Mouse (Mus musculus) forebrain, embryonic 13.5 days (tissue): ENCODE results near the gene Zbtb5. TPM values are rescaled to one million over a fixed set of nuclear protein-coding genes. Genes with fewer than 3 reads are reported as not detected.
"Not testable (repeated sequence)": the region's sequence is repeated elsewhere in the genome, so short reads cannot be mapped to it uniquely, and the experiment has no call there.

ENCODE experiments used
- ATAC-seq: fragments of 200-750 bp; cut with Nextera tagmentation; 2 replicates; pipeline ENCODE4 v1.8.0; 2017
- H3K27ac ChIP-seq: fragments of 300-500 bp; sonication (generic); 2 replicates; pipeline ENCODE4 v1.5.1; 2015; ENCODE audit warnings: inconsistent platforms, mild to moderate bottlenecking, moderate library complexity
- H3K27me3 ChIP-seq: fragments of 300-500 bp; sonication (generic); 2 replicates; pipeline ENCODE4 v1.6.1; 2015; ENCODE audit warnings: mild to moderate bottlenecking, inconsistent platforms
- H3K36me3 ChIP-seq: fragments of 300-500 bp; sonication (generic); 2 replicates; pipeline ENCODE4 v1.6.1; 2015; ENCODE audit warnings: mild to moderate bottlenecking, inconsistent platforms; ENCODE audit not compliant: poor library complexity, severe bottlenecking
- H3K4me1 ChIP-seq: fragments of 300-500 bp; sonication (generic); 2 replicates; pipeline ENCODE4 v1.6.1; 2015; ENCODE audit warnings: inconsistent platforms
- H3K4me2 ChIP-seq: fragments of 300-500 bp; sonication (generic); 2 replicates; pipeline ENCODE4 v1.6.1; 2015; ENCODE audit warnings: inconsistent platforms, mild to moderate bottlenecking, moderate library complexity
- H3K4me3 ChIP-seq: fragments of 300-500 bp; sonication (generic); 2 replicates; pipeline ENCODE4 v1.5.1; 2015; ENCODE audit warnings: mild to moderate bottlenecking, inconsistent platforms
- H3K9ac ChIP-seq: fragments of 300-500 bp; sonication (generic); 2 replicates; pipeline ENCODE4 v1.6.1; 2015; ENCODE audit warnings: mild to moderate bottlenecking, inconsistent platforms
- H3K9me3 ChIP-seq: fragments of 300-500 bp; sonication (generic); replicated peaks from 2 replicates; pipeline ENCODE4 v1.6.1; 2016; ENCODE audit warnings: inconsistent platforms
- WGBS: fragments of 180-500 bp; shearing (Covaris S2); methylation state at CpG from one replicate; pipeline ENCODE4 v1.1.7; 2015; 5-methylcytosine and 5-hydroxymethylcytosine counted together
- polyA plus RNA-seq: library from polyadenylated mRNA; unstranded; fragments of >200 nt; fragmentation: Nextera tagmentation; extraction: Ambion mirVana; gene quantifications from 2 replicates; pipeline ENCODE4 v1.2.1, GENCODE M21; 2015

The Zbtb5 gene
- polyA plus RNA-seq = 41.4 and 49.4 TPM in 2 replicates

GRCm38 (mm10) chr4:45012105-45012975 lies at the start of gene Zbtb5:
TSS of gene Zbtb5 (minus strand) at chr4:45012412.
- Histone ChIP-seq H3K36me3 (no peaks in the 10 kb centered on the region), H3K4me1 (peaks cover 24% of the 10 kb centered on the region), H3K9me3 (no peaks in the 10 kb centered on the region), H3K27me3 (no peaks in the 10 kb centered on the region), H3K27ac (peak within 1 kb of the TSS; percentile 95), H3K4me2 (peak within 1 kb of the TSS; percentile 84), H3K9ac (peak within 1 kb of the TSS; percentile 93), H3K4me3 (peak within 1 kb of the TSS; percentile 82)
- peak; percentile 98 for ATAC-seq
- WGBS = under 1% methylated on average over 56 of the region's 63 CpGs

- Histone ChIP-seq H3K27ac (no peak overlapping the region), H3K9me3 (no peaks in the 10 kb centered on the region), H3K4me2 (no peak overlapping the region), H3K4me3 (no peak overlapping the region), H3K9ac (no peak overlapping the region), H3K4me1 (no peaks in the 10 kb centered on the region), H3K27me3 (no peaks in the 10 kb centered on the region), H3K36me3 (peaks cover 51% of the 10 kb centered on the region)
- no peak for ATAC-seq
- 91% methylated on average over 8 of the region's 8 CpGs for WGBS
These were observed 43.2 kb upstream of the Zbtb5 start for GRCm38 (mm10) chr4:45055451-45055850.

- H3K4me3 ChIP-seq = no peak overlapping the region
- no peaks in the 10 kb centered on the region for H3K27me3 ChIP-seq
- ATAC-seq = no peak
- H3K9ac ChIP-seq = no peak overlapping the region
- no peaks in the 10 kb centered on the region for H3K4me1 ChIP-seq
- no peaks in the 10 kb centered on the region for H3K9me3 ChIP-seq
- H3K27ac ChIP-seq = no peak overlapping the region
- no peak overlapping the region for H3K4me2 ChIP-seq
- 54% methylated on average over 3 of the region's 3 CpGs for WGBS
- peaks cover 51% of the 10 kb centered on the region for H3K36me3 ChIP-seq
These were observed 42.6 kb upstream of the Zbtb5 start for GRCm38 (mm10) chr4:45054862-45055261.

GRCm38 (mm10) chr4:45047956-45048355 lies 35.7 kb upstream of the Zbtb5 start:
- Histone ChIP-seq H3K4me1 (0 out of 2 replicates have a peak, but pooled peaks cover 3% of the 10 kb centered on the region), H3K9ac (no peak overlapping the region), H3K27ac (peak overlapping the region; percentile 31), H3K4me3 (no peak overlapping the region), H3K9me3 (no peaks in the 10 kb centered on the region), H3K27me3 (no peaks in the 10 kb centered on the region), H3K36me3 (peaks cover 68% of the 10 kb centered on the region), H3K4me2 (no peak overlapping the region)
- 70% methylated on average over 9 of the region's 9 CpGs for WGBS
- no peak for ATAC-seq

- 82% methylated on average over 9 of the region's 9 CpGs for WGBS
- no peak overlapping the region for H3K4me2 ChIP-seq
- H3K4me1 ChIP-seq = 0 out of 2 replicates have a peak, but pooled peaks cover 3% of the 10 kb centered on the region
- peaks cover 70% of the 10 kb centered on the region for H3K36me3 ChIP-seq
- H3K4me3 ChIP-seq = no peak overlapping the region
- ATAC-seq = no peak
- no peak overlapping the region for H3K27ac ChIP-seq
- H3K27me3 ChIP-seq = no peaks in the 10 kb centered on the region
- H3K9ac ChIP-seq = no peak overlapping the region
- H3K9me3 ChIP-seq = no peaks in the 10 kb centered on the region
These were observed 35.2 kb upstream of the Zbtb5 start for GRCm38 (mm10) chr4:45047286-45047887.

- Histone ChIP-seq H3K4me3 (no peak overlapping the region), H3K9me3 (no peaks in the 10 kb centered on the region), H3K36me3 (peaks cover 77% of the 10 kb centered on the region), H3K4me2 (no peak overlapping the region), H3K4me1 (0 out of 2 replicates have a peak, but pooled peaks cover 3% of the 10 kb centered on the region), H3K27me3 (no peaks in the 10 kb centered on the region), H3K27ac (no peak overlapping the region), H3K9ac (no peak overlapping the region)
- ATAC-seq = no peak
- WGBS = 95% methylated on average over 5 of the region's 5 CpGs
These were observed 34.5 kb upstream of the Zbtb5 start for GRCm38 (mm10) chr4:45046679-45047078.

GRCm38 (mm10) chr4:45040795-45041194 lies 28.6 kb upstream of the Zbtb5 start:
- Histone ChIP-seq H3K27ac (no peak overlapping the region), H3K4me3 (no peak overlapping the region), H3K4me1 (no peaks in the 10 kb centered on the region), H3K9ac (no peak overlapping the region), H3K9me3 (no peaks in the 10 kb centered on the region), H3K27me3 (no peaks in the 10 kb centered on the region), H3K4me2 (no peak overlapping the region), H3K36me3 (peaks cover 82% of the 10 kb centered on the region)
- no peak for ATAC-seq
- 87% methylated on average over 7 of the region's 7 CpGs for WGBS

GRCm38 (mm10) chr4:45039546-45039945 lies 27.3 kb upstream of the Zbtb5 start:
- not testable (repeated sequence) for H3K4me1 ChIP-seq, H3K9me3 ChIP-seq, H3K4me2 ChIP-seq, H3K27me3 ChIP-seq, H3K9ac ChIP-seq, H3K27ac ChIP-seq, ATAC-seq, H3K4me3 ChIP-seq
- 91% methylated on average over 7 of the region's 7 CpGs for WGBS
- peaks cover 82% of the 10 kb centered on the region for H3K36me3 ChIP-seq

- not testable (repeated sequence) for H3K27ac ChIP-seq, H3K9me3 ChIP-seq, H3K4me3 ChIP-seq, ATAC-seq, H3K4me2 ChIP-seq, H3K9ac ChIP-seq, H3K4me1 ChIP-seq, H3K27me3 ChIP-seq
- 62% methylated on average over 8 of the region's 8 CpGs for WGBS
- H3K36me3 ChIP-seq = peaks cover 82% of the 10 kb centered on the region
These were observed 26.7 kb upstream of the Zbtb5 start for GRCm38 (mm10) chr4:45038879-45039278.

- Histone ChIP-seq H3K9ac (no peak overlapping the region), H3K27ac (no peak overlapping the region), H3K27me3 (no peaks in the 10 kb centered on the region), H3K4me1 (no peaks in the 10 kb centered on the region), H3K4me3 (no peak overlapping the region), H3K9me3 (no peaks in the 10 kb centered on the region), H3K4me2 (no peak overlapping the region), H3K36me3 (peaks cover 82% of the 10 kb centered on the region)
- no peak for ATAC-seq
- 90% methylated on average over 13 of the region's 13 CpGs for WGBS
These were observed 25.5 kb upstream of the Zbtb5 start for GRCm38 (mm10) chr4:45037455-45038410.

- WGBS = 82% methylated on average over 5 of the region's 5 CpGs
- no peak overlapping the region for H3K27ac ChIP-seq
- no peaks in the 10 kb centered on the region for H3K9me3 ChIP-seq
- ATAC-seq = no peak
- peaks cover 86% of the 10 kb centered on the region for H3K36me3 ChIP-seq
- no peak overlapping the region for H3K9ac ChIP-seq
- H3K27me3 ChIP-seq = no peaks in the 10 kb centered on the region
- no peaks in the 10 kb centered on the region for H3K4me1 ChIP-seq
- no peak overlapping the region for H3K4me2 ChIP-seq
- no peak overlapping the region for H3K4me3 ChIP-seq
These were observed 24.4 kb upstream of the Zbtb5 start for GRCm38 (mm10) chr4:45036571-45036970.
